Mouse (Mus musculus): ENCODE measurements around the gene Unc13a.

DNA sequence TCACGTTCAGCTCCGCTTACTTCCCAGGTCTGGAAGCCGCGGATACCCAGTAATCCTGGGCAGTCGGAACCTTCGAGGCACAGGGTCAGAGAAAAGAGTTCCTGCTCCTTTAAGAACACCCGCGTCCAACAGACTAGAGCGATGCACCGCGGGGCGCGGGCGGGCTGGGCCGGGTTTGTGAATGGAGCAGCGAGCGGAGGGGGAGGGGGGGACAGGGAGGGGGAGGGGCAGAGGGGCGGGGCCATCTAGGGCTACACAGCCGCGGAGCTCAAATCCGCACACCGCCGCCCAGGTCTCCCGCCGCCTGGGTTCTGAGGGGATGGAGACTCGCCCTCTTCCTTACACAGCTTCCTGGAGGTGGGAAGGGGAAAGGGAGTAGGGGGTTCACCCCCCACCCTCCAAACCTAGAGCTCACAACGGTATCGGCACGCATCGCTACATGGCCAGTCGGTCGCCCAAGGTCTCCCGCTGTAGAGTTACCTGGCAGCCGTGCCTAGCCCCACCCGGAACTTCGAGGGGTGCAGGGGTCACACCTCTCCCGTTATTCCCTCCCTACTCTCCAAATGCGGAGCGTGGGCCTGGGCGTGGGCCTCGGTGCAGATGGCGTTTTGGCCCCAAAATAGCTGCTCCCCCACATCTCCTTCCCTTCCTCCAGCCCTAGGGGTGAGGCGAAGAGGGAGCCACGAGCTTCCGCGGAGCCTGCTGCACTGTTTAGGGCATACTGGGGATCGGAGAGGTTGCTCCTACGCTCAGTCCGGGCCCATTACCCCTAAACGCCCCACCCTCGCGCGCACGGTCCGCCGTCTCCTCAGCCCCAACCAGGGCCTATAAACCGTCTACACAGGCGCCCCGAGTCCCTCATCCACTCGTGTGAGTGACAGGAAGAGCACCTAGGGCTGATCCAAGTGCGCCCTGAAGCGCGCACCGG is 672 bp downstream of the Unc13a start:
- no peak for TF ChIP-seq CTCF (IDR thresholded peaks at IDR 0.05; ENCODE audit: low read depth, low read length)
- TF ChIP-seq POLR2A (IDR thresholded peaks at IDR 0.05; ENCODE audit: insufficient read depth, low read length), result no peak
